In the genomic region with DNA sequence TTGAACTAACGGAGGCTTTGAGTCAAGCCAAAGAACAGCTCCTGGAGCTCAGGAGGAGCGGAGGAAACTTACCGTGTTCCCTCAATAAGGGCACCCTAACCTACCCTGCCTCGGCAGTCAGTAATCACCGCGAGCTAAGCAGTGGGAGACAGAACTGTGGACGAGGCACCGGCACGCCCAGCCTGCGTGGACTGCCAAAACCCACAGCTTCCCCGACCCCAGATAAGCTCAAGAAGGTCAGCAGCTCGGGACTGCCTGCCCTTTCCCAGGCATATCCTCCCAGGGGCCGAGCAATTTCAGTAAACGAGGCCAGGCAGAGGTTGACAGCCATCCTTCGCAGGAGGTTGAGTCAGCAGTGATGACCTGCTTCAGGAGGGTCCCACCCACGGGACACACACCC, we compare ENCODE assay signal across 11 mouse cellular contexts.
DNase-seq lines count a peak whose midpoint lies in the region; ATAC-seq and TF ChIP-seq lines count a peak whose summit lies in the region.
"Had no signal": no experiment of that assay in that cellular context is flagged by ENCODE, and none has a peak within 500 bp of the region (broad histone marks: within the 10 kb centered on the region; RNA-seq: fewer than 3 reads in every experiment).

No protein-coding gene starts in this region.

- no peaks in the 10 kb centered on the region for H3K27me3 ChIP-seq in midbrain, embryonic 14.5 days (ENCODE audit: control insufficient read depth, insufficient read depth, low read length)
- H3K27me3 ChIP-seq in midbrain, postnatal 0 days (ENCODE audit: insufficient read depth, low read length): no peaks in the 10 kb centered on the region
- no peaks in the 10 kb centered on the region for H3K27me3 ChIP-seq in testis, adult 2 months (ENCODE audit: control insufficient read depth, insufficient read depth, low read length)

- WGBS in midbrain, embryonic 14.5 days: 43% methylated on average over 16 of the region's 16 CpGs
- 42% methylated on average over 16 of the region's 16 CpGs for WGBS in midbrain, postnatal 0 days

- peak; percentile 27 for DNase-seq in adrenal gland, postnatal 10 days
- DNase-seq in adrenal gland, adult 18-20 months (ENCODE audit: low spot score in 2 of 2): no peak
- DNase-seq in midbrain, embryonic 14.5 days: peak; percentile 37
- no peak for DNase-seq in midbrain, postnatal 0 days (ENCODE audit: low spot score)
- peak; percentile 68 to 76 for DNase-seq in heart, postnatal 10 days
- DNase-seq: gastrocnemius, postnatal 25 days had no signal

- no peak for TF ChIP-seq CTCF in midbrain, postnatal 0 days (IDR thresholded peaks at IDR 0.05)
- no peak for TF ChIP-seq CTCF in testis, adult 2 months (IDR thresholded peaks at IDR 0.05; ENCODE audit: control insufficient read depth, insufficient read depth, insufficient replicate concordance, low read depth, low read length)

- no peak overlapping the region for H3K4me2 ChIP-seq in midbrain, embryonic 14.5 days (ENCODE audit: low read length)
- H3K4me2 ChIP-seq in midbrain, postnatal 0 days (ENCODE audit: low read depth, low read length, poor library complexity, severe bottlenecking): no peak overlapping the region

- no peaks in the 10 kb centered on the region for H3K9me3 ChIP-seq in midbrain, embryonic 14.5 days (ENCODE audit: control insufficient read depth, low read length)
- H3K9me3 ChIP-seq in midbrain, postnatal 0 days (ENCODE audit: low read length): no peaks in the 10 kb centered on the region

- intact Hi-C loops in heart, postnatal 10 days (cut with DNase I): no loop called here

- H3K4me3 ChIP-seq in midbrain, embryonic 14.5 days (replicated peaks; ENCODE audit: low read depth, low read length): no peak overlapping the region
- no peak overlapping the region for H3K4me3 ChIP-seq in midbrain, postnatal 0 days (ENCODE audit: low read depth, low read length)
- peak overlapping the region; percentile 4; the same call in 1 of the 2 replicates for H3K4me3 ChIP-seq in testis, adult 2 months (ENCODE audit: control insufficient read depth, low read depth, low read length)
- H3K4me3 ChIP-seq: erythroblast, embryonic 14.5 days had no signal

- no peak for TF ChIP-seq POLR2A in testis, adult 2 months (IDR thresholded peaks at IDR 0.05; ENCODE audit: control insufficient read depth, low read depth, low read length)

- H3K9ac ChIP-seq in midbrain, embryonic 14.5 days (replicated peaks; ENCODE audit: low read length): no peak overlapping the region
- H3K9ac ChIP-seq in midbrain, postnatal 0 days (replicated peaks; ENCODE audit: low read length, poor library complexity, severe bottlenecking): no peak overlapping the region

- no peak for ATAC-seq in midbrain, embryonic 14.5 days (ENCODE audit: low FRiP score, low TSS enrichment)
- ATAC-seq in midbrain, postnatal 0 days (ENCODE audit: low FRiP score): no peak
- no peak for ATAC-seq in cerebellum, adult (ENCODE audit: insufficient number of reproducible peaks, low FRiP score, low TSS enrichment)
- ATAC-seq in megakaryocyte-erythroid progenitor cell, adult 5-6 weeks (replicated peaks; ENCODE audit: low FRiP score, low TSS enrichment, poor library complexity, severe bottlenecking): no peak
- ATAC-seq: Patski had no signal

- no peaks in the 10 kb centered on the region for H3K36me3 ChIP-seq in midbrain, embryonic 14.5 days (ENCODE audit: control insufficient read depth, insufficient read depth, low read length)
- no peaks in the 10 kb centered on the region for H3K36me3 ChIP-seq in midbrain, postnatal 0 days (ENCODE audit: insufficient read depth, low read length)
- no peaks in the 10 kb centered on the region for H3K36me3 ChIP-seq in testis, adult 2 months (ENCODE audit: control insufficient read depth, insufficient read depth, low read length)

- no peak overlapping the region for H3K27ac ChIP-seq in midbrain, embryonic 14.5 days (replicated peaks; ENCODE audit: low read depth, low read length)
- no peak overlapping the region for H3K27ac ChIP-seq in midbrain, postnatal 0 days (ENCODE audit: low read depth, low read length)
- H3K27ac ChIP-seq in testis, adult 2 months (ENCODE audit: control insufficient read depth, insufficient read depth, low read depth, low read length): no peak overlapping the region

- H3K4me1 ChIP-seq in midbrain, embryonic 14.5 days (ENCODE audit: control insufficient read depth, insufficient read depth, low read length): peaks cover 5% of the 10 kb centered on the region; the same call in 1 of the 2 replicates
- peaks cover 8% of the 10 kb centered on the region; the same call in 1 of the 2 replicates for H3K4me1 ChIP-seq in midbrain, postnatal 0 days (ENCODE audit: insufficient read depth, low read length)
- H3K4me1 ChIP-seq in testis, adult 2 months (ENCODE audit: control insufficient read depth, insufficient read depth, low read length): peaks cover 3% of the 10 kb centered on the region; the same call in 1 of the 2 replicates

Comparison
In these comparisons a context has a peak if more than half of its experiments do, and no peak if none do; other contexts are left out.
1. DNase-seq: peak in adrenal gland, postnatal 10 days (single experiment), midbrain, embryonic 14.5 days (single experiment) and heart, postnatal 10 days (2 of 2); none in adrenal gland, adult 18-20 months (0 of 2) and midbrain, postnatal 0 days (single experiment).